Mouse (Mus musculus) erythroblast, embryonic 14.5 days (primary cell): ENCODE data around the gene Uba5.

Source experiments
- GATA1 ChIP-seq: IDR thresholded peaks from 2 replicates; pipeline ENCODE4 v1.6.1; 2012; ENCODE audit warnings: low read length, inconsistent platforms, mixed read lengths
- TAL1 ChIP-seq: IDR thresholded peaks from 3 replicates; pipeline ENCODE4 v1.6.1; 2012; ENCODE audit warnings: low read length, inconsistent platforms, mixed read lengths

- no peak for TF ChIP-seq TAL1
- TF ChIP-seq GATA1 = no peak
Measured at GRCm38 (mm10) chr9:104002913-104003330, 60.0 kb downstream of the Uba5 start.
